Mouse (Mus musculus): Measurements from ENCODE around the gene Cpne6. TPM values are rescaled to one million over a fixed set of nuclear protein-coding genes. Genes with fewer than 3 reads are reported as not detected.

Cpne6 gene
- total and polyA plus RNA-seq, 3 experiments = not detected

- DNase-seq (ENCODE audit: low read depth, low spot score) = no peak
- no peaks in the 10 kb centered on the region for H3K79me2 ChIP-seq (ENCODE audit: control insufficient read depth, insufficient read depth, low read length, poor library complexity)
- H3K27ac ChIP-seq (ENCODE audit: control insufficient read depth, low read depth, low read length) = no peak overlapping the region
- H3K4me1 ChIP-seq (ENCODE audit: control insufficient read depth in 1 of 2, insufficient read depth in 2 of 2, low read length in 2 of 2) = no peaks in the 10 kb centered on the region
- no peak for TF ChIP-seq MYC (IDR thresholded peaks at IDR 0.05; ENCODE audit: low read depth, low read length)
- no peak for TF ChIP-seq RAD21 (IDR thresholded peaks at IDR 0.05; ENCODE audit: low read depth, low read length)
- TF ChIP-seq TAL1 (IDR thresholded peaks at IDR 0.05; ENCODE audit: low read length) = no peak
- TF ChIP-seq E2F4 (IDR thresholded peaks at IDR 0.05; ENCODE audit: borderline replicate concordance, low read depth, low read length) = no peak
- TF ChIP-seq JUND (IDR thresholded peaks at IDR 0.05; ENCODE audit: low read depth, low read length) = no peak
- TF ChIP-seq NELFE (IDR thresholded peaks at IDR 0.05; ENCODE audit: low read depth, low read length) = no peak
- TF ChIP-seq MEF2A (IDR thresholded peaks at IDR 0.05; ENCODE audit: extremely low read depth, insufficient replicate concordance, low read depth, low read length, poor library complexity, severe bottlenecking) = no peak
- TF ChIP-seq CHD2 (IDR thresholded peaks at IDR 0.05; ENCODE audit: low read length) = no peak
- no peak for TF ChIP-seq CHD1 (IDR thresholded peaks at IDR 0.05; ENCODE audit: low read depth, low read length)
- no peak for TF ChIP-seq SMC3 (IDR thresholded peaks at IDR 0.05; ENCODE audit: low read depth, low read length)
- no peak for TF ChIP-seq RCOR1 (IDR thresholded peaks at IDR 0.05; ENCODE audit: low read depth, low read length)
- no peak for TF ChIP-seq NRF1 (IDR thresholded peaks at IDR 0.05; ENCODE audit: insufficient read depth, low read depth, low read length, poor library complexity, severe bottlenecking)
- no peak for TF ChIP-seq HCFC1 (IDR thresholded peaks at IDR 0.05; ENCODE audit: low read depth, low read length)
- TF ChIP-seq ZC3H11A (IDR thresholded peaks at IDR 0.05; ENCODE audit: low read depth, low read length) = no peak
- TF ChIP-seq MAZ (IDR thresholded peaks at IDR 0.05; ENCODE audit: low read depth, low read length) = no peak
- H3K9ac ChIP-seq (ENCODE audit: control insufficient read depth, low read depth, low read length, poor library complexity, severe bottlenecking) = no peak overlapping the region
- no peaks in the 10 kb centered on the region for H3K9me3 ChIP-seq (replicated peaks; ENCODE audit: insufficient read depth, low read length)
- H3K4me3 ChIP-seq (ENCODE audit: control insufficient read depth in 1 of 2, insufficient read depth in 1 of 2, low read depth in 2 of 2, low read length in 2 of 2) = no peak overlapping the region
- H3K27me3 ChIP-seq (ENCODE audit: control insufficient read depth in 1 of 2, insufficient read depth in 2 of 2, low read length in 2 of 2) = peaks cover 23 to 30% of the 10 kb centered on the region in 2 experiments
- no peaks in the 10 kb centered on the region for H3K36me3 ChIP-seq (ENCODE audit: control insufficient read depth in 1 of 2, insufficient read depth in 2 of 2, low read length in 2 of 2)
Measured at GRCm38 (mm10) chr14:55466481-55466880, 43.8 kb upstream of the Cpne6 start.

- H3K9ac ChIP-seq (ENCODE audit: control insufficient read depth, low read depth, low read length, poor library complexity, severe bottlenecking) = no peak overlapping the region
- no peaks in the 10 kb centered on the region for H3K36me3 ChIP-seq (ENCODE audit: control insufficient read depth in 1 of 2, insufficient read depth in 2 of 2, low read length in 2 of 2)
- no peaks in the 10 kb centered on the region for H3K4me1 ChIP-seq (ENCODE audit: control insufficient read depth in 1 of 2, insufficient read depth in 2 of 2, low read length in 2 of 2)
- H3K4me3 ChIP-seq (ENCODE audit: control insufficient read depth in 1 of 2, insufficient read depth in 1 of 2, low read depth in 2 of 2, low read length in 2 of 2) = no peak overlapping the region
- no peak for DNase-seq (ENCODE audit: low read depth, low spot score)
- H3K27me3 ChIP-seq (ENCODE audit: control insufficient read depth in 1 of 2, insufficient read depth in 2 of 2, low read length in 2 of 2) = peaks cover 23 to 29% of the 10 kb centered on the region in 2 experiments
- no peak overlapping the region for H3K27ac ChIP-seq (ENCODE audit: control insufficient read depth, low read depth, low read length)
- no peaks in the 10 kb centered on the region for H3K9me3 ChIP-seq (replicated peaks; ENCODE audit: insufficient read depth, low read length)
- TF ChIP-seq MXI1 (IDR thresholded peaks at IDR 0.05; ENCODE audit: low read depth, low read length) = no peak
- TF ChIP-seq SMC3 (IDR thresholded peaks at IDR 0.05; ENCODE audit: low read depth, low read length) = no peak
- TF ChIP-seq TCF12 (IDR thresholded peaks at IDR 0.05; ENCODE audit: low read depth, low read length) = no peak
- TF ChIP-seq JUND (IDR thresholded peaks at IDR 0.05; ENCODE audit: low read depth, low read length) = no peak
- no peak for TF ChIP-seq MYB (IDR thresholded peaks at IDR 0.05; ENCODE audit: low read depth, low read length)
- no peak for TF ChIP-seq CHD2 (IDR thresholded peaks at IDR 0.05; ENCODE audit: low read length)
- no peak for TF ChIP-seq ELF1 (IDR thresholded peaks at IDR 0.05; ENCODE audit: low read depth, low read length)
- no peak for TF ChIP-seq GATA1 (IDR thresholded peaks at IDR 0.05; ENCODE audit: low read depth, low read length)
- no peak for TF ChIP-seq ZC3H11A (IDR thresholded peaks at IDR 0.05; ENCODE audit: low read depth, low read length)
- no peak for TF ChIP-seq POLR2A (IDR thresholded peaks at IDR 0.05; ENCODE audit: control insufficient read depth in 1 of 2, insufficient read depth in 1 of 2, low read depth in 1 of 2, low read length in 2 of 2, poor library complexity in 1 of 2)
- no peaks in the 10 kb centered on the region for H3K79me2 ChIP-seq (ENCODE audit: control insufficient read depth, insufficient read depth, low read length, poor library complexity)
Measured at GRCm38 (mm10) chr14:55467108-55467507, 43.1 kb upstream of the Cpne6 start.
